Mouse (Mus musculus): ENCODE measurements around the gene Ptf1a. TPM values are rescaled to one million over a fixed set of nuclear protein-coding genes. Genes with fewer than 3 reads are reported as not detected.

Ptf1a gene
- polyA plus RNA-seq, 1 experiment = not detected

GRCm38 (mm10) chr2:19448042-19448700, 2.7 kb downstream of the Ptf1a start:
- Histone ChIP-seq H3K27me3 (ENCODE audit: control insufficient read depth, insufficient read depth, insufficient read length) (peaks cover 30% of the 10 kb centered on the region), H3K36me3 (ENCODE audit: control insufficient read depth, insufficient read depth) (no peaks in the 10 kb centered on the region), H3K4me3 (ENCODE audit: insufficient read depth, poor library complexity, severe bottlenecking) (no peak overlapping the region), H3K79me2 (ENCODE audit: control insufficient read depth, insufficient read depth) (no peaks in the 10 kb centered on the region), H3ac (ENCODE audit: control insufficient read depth, insufficient read length, low read depth) (no peak overlapping the region), H3K79me3 (ENCODE audit: low read depth) (no peaks in the 10 kb centered on the region)
- TF ChIP-seq MYOD1 (IDR thresholded peaks at IDR 0.05; ENCODE audit: control insufficient read depth, insufficient read length, low read depth) = no peak
- TF ChIP-seq USF1 (IDR thresholded peaks at IDR 0.05; ENCODE audit: low read depth) = no peak
- no peak for TF ChIP-seq FOSL1 (IDR thresholded peaks at IDR 0.05; ENCODE audit: insufficient read depth, low read length, poor library complexity, severe bottlenecking)
- TF ChIP-seq CTCF (IDR thresholded peaks at IDR 0.05; ENCODE audit: control insufficient read depth, insufficient read depth, insufficient read length) = no peak
- TF ChIP-seq MAX (IDR thresholded peaks at IDR 0.05) = no peak
- no peak for TF ChIP-seq CEBPB (IDR thresholded peaks at IDR 0.05; ENCODE audit: low read depth)
- TF ChIP-seq MYOG (IDR thresholded peaks at IDR 0.05; ENCODE audit: control insufficient read depth, extremely low read depth, insufficient read length) = no peak

- Histone ChIP-seq H3K27me3 (ENCODE audit: control insufficient read depth, insufficient read depth, insufficient read length) (peaks cover 30% of the 10 kb centered on the region), H3K4me3 (ENCODE audit: insufficient read depth, poor library complexity, severe bottlenecking) (no peak overlapping the region)
- TF ChIP-seq FOSL1 (IDR thresholded peaks at IDR 0.05; ENCODE audit: insufficient read depth, low read length, poor library complexity, severe bottlenecking) (no peak), CEBPB (IDR thresholded peaks at IDR 0.05; ENCODE audit: low read depth) (no peak), MYOG (IDR thresholded peaks at IDR 0.05; ENCODE audit: control insufficient read depth, extremely low read depth, insufficient read length) (no peak), USF1 (IDR thresholded peaks at IDR 0.05; ENCODE audit: low read depth) (no peak), MAX (IDR thresholded peaks at IDR 0.05) (no peak), MYOD1 (IDR thresholded peaks at IDR 0.05; ENCODE audit: control insufficient read depth, insufficient read length, low read depth) (no peak), CTCF (IDR thresholded peaks at IDR 0.05; ENCODE audit: control insufficient read depth, insufficient read depth, insufficient read length) (no peak)
Measured at GRCm38 (mm10) chr2:19449308-19449707, 3.8 kb downstream of the Ptf1a start.

GRCm38 (mm10) chr2:19452531-19453055, 7.1 kb downstream of the Ptf1a start:
- Histone ChIP-seq H3K79me2 (ENCODE audit: control insufficient read depth, insufficient read depth) (no peaks in the 10 kb centered on the region), H3K79me3 (ENCODE audit: low read depth) (no peaks in the 10 kb centered on the region), H3K27me3 (ENCODE audit: control insufficient read depth, insufficient read depth, insufficient read length) (peaks cover 10% of the 10 kb centered on the region), H3K36me3 (ENCODE audit: control insufficient read depth, insufficient read depth) (no peaks in the 10 kb centered on the region), H3ac (ENCODE audit: control insufficient read depth, insufficient read length, low read depth) (no peak overlapping the region), H3K4me3 (ENCODE audit: insufficient read depth, poor library complexity, severe bottlenecking) (no peak overlapping the region)
- TF ChIP-seq MYOG (IDR thresholded peaks at IDR 0.05; ENCODE audit: control insufficient read depth, extremely low read depth, insufficient read length) (no peak), MAX (IDR thresholded peaks at IDR 0.05) (no peak), MYOD1 (IDR thresholded peaks at IDR 0.05; ENCODE audit: control insufficient read depth, insufficient read length, low read depth) (no peak), FOSL1 (IDR thresholded peaks at IDR 0.05; ENCODE audit: insufficient read depth, low read length, poor library complexity, severe bottlenecking) (no peak), CEBPB (IDR thresholded peaks at IDR 0.05; ENCODE audit: low read depth) (no peak), CTCF (IDR thresholded peaks at IDR 0.05; ENCODE audit: control insufficient read depth, insufficient read depth, insufficient read length) (no peak), USF1 (IDR thresholded peaks at IDR 0.05; ENCODE audit: low read depth) (no peak)

More at GRCm38 (mm10) chr2:19449308-19449707, 3.8 kb downstream of the Ptf1a start:
- Histone ChIP-seq H3K79me3 (ENCODE audit: low read depth) (no peaks in the 10 kb centered on the region), H3ac (ENCODE audit: control insufficient read depth, insufficient read length, low read depth) (no peak overlapping the region), H3K36me3 (ENCODE audit: control insufficient read depth, insufficient read depth) (no peaks in the 10 kb centered on the region), H3K79me2 (ENCODE audit: control insufficient read depth, insufficient read depth) (no peaks in the 10 kb centered on the region)

GRCm38 (mm10) chr2:19455228-19455627, 9.8 kb downstream of the Ptf1a start:
- no peak for TF ChIP-seq FOSL1 (IDR thresholded peaks at IDR 0.05; ENCODE audit: insufficient read depth, low read length, poor library complexity, severe bottlenecking)
- no peak for TF ChIP-seq USF1 (IDR thresholded peaks at IDR 0.05; ENCODE audit: low read depth)
- no peak for TF ChIP-seq CTCF (IDR thresholded peaks at IDR 0.05; ENCODE audit: control insufficient read depth, insufficient read depth, insufficient read length)
- no peak for TF ChIP-seq MYOD1 (IDR thresholded peaks at IDR 0.05; ENCODE audit: control insufficient read depth, insufficient read length, low read depth)
- TF ChIP-seq MAX (IDR thresholded peaks at IDR 0.05) = no peak
- no peak for TF ChIP-seq MYOG (IDR thresholded peaks at IDR 0.05; ENCODE audit: control insufficient read depth, extremely low read depth, insufficient read length)
- TF ChIP-seq CEBPB (IDR thresholded peaks at IDR 0.05; ENCODE audit: low read depth) = no peak
- no peaks in the 10 kb centered on the region for H3K79me3 ChIP-seq (ENCODE audit: low read depth)
- no peak overlapping the region for H3ac ChIP-seq (ENCODE audit: control insufficient read depth, insufficient read length, low read depth)
- no peaks in the 10 kb centered on the region for H3K79me2 ChIP-seq (ENCODE audit: control insufficient read depth, insufficient read depth)
- H3K4me3 ChIP-seq (ENCODE audit: insufficient read depth, poor library complexity, severe bottlenecking) = no peak overlapping the region
- peaks cover 6% of the 10 kb centered on the region for H3K27me3 ChIP-seq (ENCODE audit: control insufficient read depth, insufficient read depth, insufficient read length)
- H3K36me3 ChIP-seq (ENCODE audit: control insufficient read depth, insufficient read depth) = no peaks in the 10 kb centered on the region

- no peaks in the 10 kb centered on the region for H3K36me3 ChIP-seq (ENCODE audit: control insufficient read depth, insufficient read depth)
- peaks cover 6% of the 10 kb centered on the region for H3K27me3 ChIP-seq (ENCODE audit: control insufficient read depth, insufficient read depth, insufficient read length)
- no peaks in the 10 kb centered on the region for H3K79me3 ChIP-seq (ENCODE audit: low read depth)
- no peak overlapping the region for H3ac ChIP-seq (ENCODE audit: control insufficient read depth, insufficient read length, low read depth)
- TF ChIP-seq MAX (IDR thresholded peaks at IDR 0.05) (no peak), USF1 (IDR thresholded peaks at IDR 0.05; ENCODE audit: low read depth) (no peak), MYOG (IDR thresholded peaks at IDR 0.05; ENCODE audit: control insufficient read depth, extremely low read depth, insufficient read length) (no peak), CEBPB (IDR thresholded peaks at IDR 0.05; ENCODE audit: low read depth) (no peak), CTCF (IDR thresholded peaks at IDR 0.05; ENCODE audit: control insufficient read depth, insufficient read depth, insufficient read length) (no peak), FOSL1 (IDR thresholded peaks at IDR 0.05; ENCODE audit: insufficient read depth, low read length, poor library complexity, severe bottlenecking) (no peak), MYOD1 (IDR thresholded peaks at IDR 0.05; ENCODE audit: control insufficient read depth, insufficient read length, low read depth) (no peak)
- no peak overlapping the region for H3K4me3 ChIP-seq (ENCODE audit: insufficient read depth, poor library complexity, severe bottlenecking)
- no peaks in the 10 kb centered on the region for H3K79me2 ChIP-seq (ENCODE audit: control insufficient read depth, insufficient read depth)
Measured at GRCm38 (mm10) chr2:19455857-19456482, 10.5 kb downstream of the Ptf1a start.

Measured in C2C12 (cell line).